Mouse (Mus musculus) cerebellum, adult (tissue): Measurements from ENCODE around the gene Rab15.
A peak's percentile ranks its signal among the peaks of the same experiment; 100 is the strongest.
"Not testable (repeated sequence)": the region's sequence is repeated elsewhere in the genome, so short reads cannot be mapped to it uniquely, and the experiment has no call there.

Experiments used
- ATAC-seq: cut with Nextera tagmentation; 2 replicates; pipeline ENCODE4 v1.9.2; 2017; ENCODE audit warnings: mild to moderate bottlenecking, moderate library complexity, mixed read lengths; ENCODE audit not compliant: insufficient number of reproducible peaks, low FRiP score, low TSS enrichment

Rab15 gene

DNA sequence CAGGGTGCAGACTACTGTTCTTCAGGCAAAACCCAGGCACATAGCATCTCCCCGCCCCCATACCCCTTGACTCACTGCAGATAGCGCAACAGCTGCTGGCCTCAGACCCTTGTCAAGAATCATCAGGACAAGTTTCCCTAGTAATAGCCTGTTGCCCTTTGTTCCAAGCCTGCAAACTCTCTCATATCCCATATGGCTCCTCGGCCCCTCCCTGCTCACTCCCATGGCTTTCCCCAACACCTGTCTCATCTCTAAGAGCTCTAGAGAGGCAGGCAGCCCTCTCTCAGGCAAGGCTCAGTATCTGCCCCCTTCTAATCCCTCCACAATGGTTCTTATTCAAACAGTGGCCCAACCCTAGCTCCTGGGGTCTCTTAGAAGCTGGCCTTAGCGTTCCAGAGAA lies 2.1 kb downstream of the Rab15 start:
- no peak for ATAC-seq

DNA sequence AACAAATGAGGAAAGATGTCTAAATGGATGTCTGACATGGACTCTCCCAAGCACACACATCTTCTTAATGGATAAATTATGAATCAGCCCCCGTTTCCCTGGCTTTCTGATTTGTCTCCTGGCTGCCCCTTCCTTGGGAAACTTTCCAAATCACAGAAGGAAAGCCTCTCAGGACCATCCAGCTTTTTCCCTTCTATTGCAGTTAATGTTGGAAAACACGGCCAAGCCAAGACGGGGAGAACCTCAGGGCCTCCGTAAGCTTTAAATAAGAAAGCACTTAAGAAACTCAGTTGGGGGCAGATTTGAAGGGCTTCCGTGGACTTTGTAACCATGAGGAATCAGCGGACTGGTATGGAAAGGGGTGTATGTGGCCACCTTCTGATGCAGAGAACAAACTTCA lies 2.9 kb downstream of the Rab15 start:
- ATAC-seq = no peak

DNA sequence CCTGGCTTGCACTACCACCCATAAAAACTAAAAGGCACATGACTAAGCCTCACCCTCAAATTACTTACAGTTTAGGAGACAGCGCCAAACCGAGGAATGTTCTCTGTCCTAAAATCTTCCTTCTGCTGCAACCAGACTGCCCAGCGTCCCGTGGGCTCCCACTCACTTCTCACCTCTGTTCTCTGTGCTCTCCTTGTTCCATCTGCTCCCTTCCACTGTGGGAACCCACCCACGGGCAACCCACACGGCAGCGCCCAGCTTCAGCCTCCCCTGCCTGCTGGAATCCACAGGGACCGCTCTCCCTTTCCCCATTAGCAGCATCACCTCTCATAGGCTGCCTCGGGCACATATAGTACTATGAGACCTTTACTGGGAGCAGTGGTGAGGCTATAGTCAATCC lies 3.8 kb downstream of the Rab15 start:
- no peak for ATAC-seq

DNA sequence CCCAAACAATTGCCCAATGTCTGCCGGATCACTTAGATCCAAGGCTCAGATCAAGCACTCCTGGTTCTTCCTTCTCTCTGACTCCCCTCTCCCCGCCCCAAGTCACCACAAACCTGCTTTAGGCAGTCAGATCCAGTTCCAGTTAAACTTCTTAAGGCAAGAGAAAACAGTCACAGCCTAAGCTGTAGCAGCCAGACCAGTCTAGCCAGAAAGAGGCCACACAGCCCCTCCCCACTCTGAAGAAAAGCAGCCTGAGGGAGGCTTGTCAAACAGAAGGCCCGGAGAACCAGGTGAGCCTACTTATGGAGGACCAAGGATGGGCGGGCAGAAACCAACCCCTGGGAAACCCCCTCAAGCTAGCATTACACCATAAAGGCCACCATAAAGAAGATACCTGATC lies 4.6 kb downstream of the Rab15 start:
- ATAC-seq = no peak

DNA sequence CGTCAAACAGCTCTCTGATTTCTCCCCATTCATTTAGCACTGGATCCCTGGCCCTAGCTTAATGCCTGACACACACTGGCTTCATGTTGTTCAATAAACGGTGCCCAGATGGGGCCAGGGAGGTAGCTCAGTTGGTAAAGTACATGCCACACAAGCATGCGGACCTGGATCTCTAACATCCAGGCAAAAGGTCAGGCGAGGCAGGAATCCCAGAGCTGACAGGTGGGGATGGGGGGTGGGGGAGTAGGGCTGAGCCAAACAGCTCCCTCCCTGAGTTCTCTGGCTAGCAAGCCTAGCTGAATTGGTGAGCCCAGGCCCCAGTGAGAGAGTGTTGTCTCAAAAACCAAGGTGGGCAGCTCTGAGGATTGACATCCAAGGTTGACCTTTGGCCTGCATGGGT lies 5.5 kb downstream of the Rab15 start:
- peak; percentile 15; the same call in 1 of the 2 replicates for ATAC-seq

DNA sequence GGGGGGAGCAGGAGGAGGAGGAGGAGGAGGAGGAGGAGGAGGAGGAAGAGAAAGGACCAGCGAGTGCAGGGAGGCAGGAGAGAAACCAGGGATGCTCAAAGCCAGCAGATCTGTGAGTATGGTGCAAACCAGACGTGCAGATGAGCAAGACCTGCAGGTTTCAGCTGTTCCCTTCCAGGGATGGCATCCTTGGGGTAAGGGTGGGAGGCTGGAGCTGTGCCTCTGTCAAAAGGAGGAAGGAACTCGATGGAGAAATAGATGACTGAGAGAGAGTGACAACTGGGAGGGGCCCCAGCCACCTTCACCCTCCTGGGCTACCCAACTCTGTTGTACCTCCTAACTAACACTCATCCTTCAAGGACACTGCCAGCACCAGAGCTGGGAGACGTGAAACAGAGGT lies 6.0 kb downstream of the Rab15 start:
- ATAC-seq = no peak

DNA sequence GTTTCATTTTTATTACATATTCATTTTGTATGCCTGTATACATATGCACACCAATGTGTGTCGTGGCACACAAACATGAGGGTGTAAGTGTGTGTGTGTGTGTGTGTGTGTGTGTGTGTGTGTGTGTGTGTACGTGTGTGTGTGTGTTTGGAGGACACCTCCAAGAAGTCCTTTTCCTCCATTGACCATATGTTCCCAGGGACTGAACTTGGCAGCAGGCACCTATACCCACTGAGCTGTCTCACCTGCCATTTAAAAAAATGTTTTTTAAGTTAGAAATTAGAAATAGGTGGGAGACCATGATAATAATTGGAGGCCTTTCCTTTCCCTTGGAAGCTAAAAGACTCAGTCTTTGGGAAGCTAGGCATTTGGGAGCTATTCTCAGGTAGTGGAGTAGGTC lies 8.6 kb downstream of the Rab15 start:
- no peak for ATAC-seq

DNA sequence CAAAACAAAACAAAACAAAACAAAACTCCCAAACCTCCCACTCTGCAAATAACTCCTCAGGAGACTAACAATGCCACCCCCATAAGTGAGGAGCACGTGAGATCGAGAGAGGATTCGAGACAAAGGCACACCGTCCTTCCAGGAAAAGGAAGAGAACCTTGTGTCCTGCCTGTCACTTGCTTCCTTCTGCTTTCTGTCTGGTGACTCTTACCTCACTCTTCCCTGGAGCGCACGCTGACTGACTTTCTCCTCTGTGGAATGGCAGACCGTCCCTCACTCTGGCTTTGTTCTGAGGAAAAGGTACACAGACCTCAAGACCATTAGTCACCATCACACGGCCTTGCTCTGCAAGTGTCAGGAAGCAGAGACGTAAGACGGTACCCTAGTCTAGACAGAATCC lies 9.2 kb downstream of the Rab15 start:
- no peak for ATAC-seq

DNA sequence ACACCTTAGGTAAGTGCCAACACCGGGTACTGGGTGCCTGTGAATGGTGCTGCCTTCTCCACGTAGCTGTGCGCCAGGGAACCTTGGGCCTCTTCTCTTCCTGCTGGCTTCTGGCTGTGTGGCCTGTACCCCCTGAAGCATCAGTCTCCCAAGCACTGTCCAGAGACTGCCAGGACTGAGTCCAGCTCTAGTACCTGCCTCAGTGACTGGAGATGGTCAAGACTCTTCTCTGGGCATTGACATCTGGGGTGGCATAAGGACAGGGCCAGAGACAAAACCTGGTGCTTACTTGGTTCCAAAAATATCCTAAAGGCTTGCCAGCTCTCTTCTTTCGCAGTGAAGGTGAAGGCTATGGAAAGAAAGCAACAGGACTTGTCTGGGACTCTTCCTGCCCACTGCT lies 11.7 kb downstream of the Rab15 start:
- ATAC-seq = peak; percentile 37; the same call in 1 of the 2 replicates

DNA sequence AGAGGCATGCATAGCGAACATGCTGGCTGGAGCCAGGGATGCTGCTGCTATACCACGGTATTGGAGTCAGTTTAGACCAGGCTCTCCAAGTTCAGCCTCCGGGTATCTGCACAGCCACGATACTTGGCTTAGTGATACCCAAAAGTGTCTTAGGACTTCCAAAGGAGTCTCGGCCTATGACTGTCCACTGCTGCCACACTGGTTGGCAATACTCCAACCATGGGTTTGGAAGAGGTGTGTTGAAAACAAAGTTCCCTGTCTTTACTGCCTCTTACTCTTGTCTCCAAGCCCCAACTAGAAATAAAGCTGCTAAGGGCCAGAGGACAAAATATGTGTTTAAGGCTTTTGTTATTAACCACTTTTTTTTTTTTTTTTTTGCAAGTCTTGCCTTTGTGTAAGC lies 12.2 kb downstream of the Rab15 start:
- no peak for ATAC-seq

DNA sequence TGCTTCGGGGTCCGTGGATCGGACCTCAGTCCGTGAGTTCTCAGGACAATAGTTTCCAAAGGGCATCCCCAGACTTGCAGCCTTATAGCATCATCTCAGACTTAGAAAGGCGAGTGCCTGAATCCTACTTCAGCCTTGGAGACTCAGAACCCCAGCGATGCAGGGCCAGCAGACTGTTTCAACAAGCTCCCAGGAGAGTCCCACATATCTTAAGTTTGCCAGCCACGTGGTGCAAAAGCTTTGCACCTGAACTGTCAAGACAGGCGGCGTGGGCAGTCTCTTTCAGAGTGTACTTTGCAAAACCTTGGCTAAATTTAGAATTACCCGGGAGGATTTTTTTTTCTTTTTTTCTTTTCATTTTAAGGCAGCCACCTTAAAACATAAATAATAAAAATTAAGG lies 14.9 kb downstream of the Rab15 start:
- ATAC-seq = no peak

DNA sequence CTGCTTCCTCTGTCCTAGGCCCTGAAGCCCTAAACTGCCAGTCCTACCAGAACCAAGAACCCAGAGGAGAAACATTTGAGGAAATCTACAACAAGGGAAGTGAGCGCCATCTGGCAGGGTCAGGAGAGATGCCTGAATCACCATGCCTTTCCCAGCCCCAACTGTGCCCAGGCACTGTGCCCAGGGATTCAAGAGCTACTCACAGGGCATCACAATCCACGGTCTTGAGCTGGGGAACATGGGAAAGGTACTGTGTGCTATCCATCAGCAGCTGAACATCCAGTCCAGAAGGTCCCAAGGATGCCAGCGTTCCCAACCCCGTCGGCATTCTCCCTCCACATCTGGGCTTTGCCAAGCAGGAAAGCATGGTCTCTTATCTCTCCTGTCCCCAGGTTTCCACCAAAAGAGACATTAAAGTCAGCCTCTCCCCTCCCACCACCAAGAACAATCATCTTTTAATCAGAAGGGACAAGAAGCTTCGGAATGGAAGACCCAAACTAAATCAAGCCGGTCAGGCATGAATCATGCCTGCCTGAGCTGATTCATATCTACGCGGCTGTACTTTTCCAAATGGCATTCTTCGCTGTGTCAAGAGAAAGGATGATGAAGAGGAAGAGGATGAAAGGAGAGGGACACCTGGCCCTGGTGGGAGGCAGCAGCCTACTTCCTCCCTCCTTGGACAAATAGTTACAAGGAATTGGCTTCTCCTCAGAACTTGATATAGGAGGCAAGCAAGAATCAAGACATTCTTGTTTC lies 17.5 kb downstream of the Rab15 start:
- ATAC-seq = peak; percentile 87

DNA sequence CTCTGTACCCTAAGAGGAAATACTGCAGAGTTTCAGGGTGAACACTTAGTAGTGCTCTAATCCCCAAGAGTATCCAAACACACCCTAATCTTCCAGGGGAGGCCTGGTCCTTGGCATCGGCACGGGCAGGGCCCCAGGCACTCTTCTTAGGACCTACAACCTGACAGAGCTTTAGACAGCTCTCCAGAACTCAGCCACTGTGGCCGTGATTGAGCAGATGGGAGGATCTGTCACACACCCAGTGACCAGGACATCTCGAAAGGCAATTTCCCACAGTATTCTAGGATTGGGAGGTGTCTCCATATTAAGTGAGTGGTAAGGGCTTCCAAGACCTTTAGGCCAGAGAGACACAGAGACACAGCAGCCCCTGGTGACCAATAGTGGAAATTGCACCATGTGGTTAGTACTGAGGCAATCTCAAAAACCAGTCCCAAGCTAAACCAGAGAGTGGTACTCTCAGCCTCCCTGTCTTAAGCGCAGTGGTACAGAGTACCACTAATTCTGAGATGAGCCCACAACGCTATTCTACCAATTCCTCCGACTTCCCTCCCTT lies 18.9 kb downstream of the Rab15 start:
- peak; percentile 57 for ATAC-seq

DNA sequence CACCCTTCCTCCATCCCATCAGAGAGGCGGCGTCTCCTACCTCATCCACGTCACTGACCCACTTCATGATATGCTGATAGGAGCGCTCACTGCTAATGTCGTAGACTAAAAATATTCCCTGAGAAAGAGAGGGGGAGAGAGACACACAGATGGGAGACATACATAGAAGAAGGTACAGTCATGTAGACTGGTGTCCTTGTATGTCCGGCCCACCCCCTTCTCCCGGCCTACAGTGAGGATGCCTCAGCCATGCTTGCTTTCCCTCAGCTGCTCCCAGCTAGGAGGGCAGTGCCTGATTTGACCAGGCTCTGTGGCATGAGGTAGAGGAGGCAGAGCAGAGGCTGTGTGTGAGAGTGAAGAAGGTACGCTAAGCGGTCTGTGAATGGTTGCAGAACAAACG lies 19.7 kb downstream of the Rab15 start:
- ATAC-seq = no peak

DNA sequence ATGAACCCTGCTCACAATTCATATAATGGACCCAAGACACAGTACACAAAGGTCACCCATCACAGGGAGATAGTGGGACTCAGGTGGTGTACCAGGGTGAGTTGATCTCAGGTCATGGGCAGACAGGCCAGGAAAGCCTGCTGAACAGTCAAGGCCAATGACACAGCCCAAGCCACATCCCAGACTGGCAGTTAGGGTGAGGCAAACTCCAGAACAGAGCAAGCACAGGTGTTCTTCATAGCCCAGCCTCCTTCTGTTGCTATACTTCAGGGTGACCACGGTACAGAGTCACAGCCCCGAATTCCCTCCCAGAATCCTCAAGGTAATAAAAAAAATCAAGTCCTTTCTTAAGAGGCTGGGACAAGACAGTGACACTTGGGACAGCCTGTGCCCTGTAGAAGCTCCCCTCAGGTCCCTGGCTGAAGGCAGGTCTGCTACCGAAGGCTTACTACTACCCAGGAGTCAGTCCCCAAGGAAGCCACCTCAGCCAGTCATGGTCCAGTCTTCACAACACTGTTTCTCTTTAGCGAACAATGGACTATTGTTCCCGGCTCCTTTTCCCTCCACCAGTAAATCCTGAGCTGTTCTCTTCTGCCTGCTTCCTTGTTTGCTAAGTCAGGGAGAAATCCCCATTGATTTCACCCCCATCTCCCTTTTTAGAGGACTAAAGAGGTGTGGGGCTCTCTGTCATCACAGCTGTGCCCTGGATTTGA lies 24.5 kb downstream of the Rab15 start:
- ATAC-seq = no peak

DNA sequence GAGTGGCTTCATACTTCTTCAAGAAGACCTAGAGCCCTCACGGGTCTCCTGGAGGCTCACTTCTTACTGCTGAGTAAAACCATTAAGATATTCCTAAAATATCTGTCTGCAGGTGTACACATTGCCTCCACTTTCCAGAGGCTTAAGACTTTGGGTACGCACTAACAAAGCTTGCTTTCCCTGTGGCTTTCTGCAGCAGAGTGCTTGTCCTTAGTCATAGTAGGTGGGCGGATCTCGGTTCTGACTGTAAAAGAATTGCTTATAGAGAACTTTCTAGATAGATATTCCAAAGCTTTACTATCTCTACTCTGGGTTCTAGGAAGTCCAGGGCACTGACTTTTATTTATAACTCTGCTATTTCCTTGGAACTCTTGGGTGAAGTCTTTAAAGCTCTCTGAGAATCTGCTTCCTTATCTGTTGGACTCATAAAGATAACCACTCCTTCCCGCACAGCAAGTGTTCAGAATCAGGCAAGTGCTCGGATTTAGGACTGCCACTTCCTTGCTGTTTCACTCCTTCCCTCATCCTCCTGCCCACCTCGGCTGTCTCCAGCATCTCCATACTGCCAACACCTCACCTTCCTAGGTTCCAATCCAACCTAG lies 25.7 kb downstream of the Rab15 start:
- no peak for ATAC-seq

DNA sequence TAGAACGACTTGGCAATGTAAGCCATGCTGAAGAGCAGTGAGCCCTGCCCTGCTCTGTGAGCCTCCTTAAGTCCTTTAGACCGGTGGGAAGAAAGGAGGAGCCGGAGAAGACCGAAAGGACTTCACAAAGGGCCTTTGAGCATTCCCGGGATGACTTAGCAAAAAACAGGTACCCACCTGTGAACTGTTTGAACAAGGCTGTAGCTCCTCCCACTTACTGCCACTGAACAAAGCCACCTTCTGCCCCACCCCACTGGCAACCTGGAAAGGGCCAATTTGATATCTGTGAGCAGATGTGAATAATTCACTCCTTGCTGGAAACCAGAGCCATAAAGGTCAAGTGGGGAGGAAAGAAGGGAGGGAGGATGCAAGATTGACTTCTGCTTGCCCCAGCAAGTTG lies 27.4 kb downstream of the Rab15 start, which contains the start of gene Gpx2:
TSS of gene Gpx2 (minus strand) at position 205 of the 400 bp plus-strand sequence.
- ATAC-seq = no peak

DNA sequence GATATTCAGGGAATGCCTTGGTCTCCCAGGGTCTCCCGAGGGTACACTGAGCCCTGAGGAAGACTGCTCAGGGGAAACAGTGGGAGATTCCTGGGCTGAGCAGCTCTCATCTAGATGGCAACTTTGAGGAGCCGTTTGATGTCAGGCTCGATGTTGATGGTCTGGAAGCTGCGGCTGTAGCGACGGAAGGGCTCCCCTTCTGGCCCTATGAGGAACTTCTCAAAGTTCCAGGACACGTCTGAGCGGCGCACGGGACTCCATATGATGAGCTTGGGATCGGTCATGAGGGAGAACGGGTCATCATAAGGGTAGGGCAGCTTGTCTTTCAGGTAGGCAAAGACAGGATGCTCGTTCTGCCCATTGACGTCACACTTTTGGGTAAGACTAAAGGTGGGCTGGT lies 30.2 kb downstream of the Rab15 start:
- ATAC-seq = not testable (repeated sequence)

DNA sequence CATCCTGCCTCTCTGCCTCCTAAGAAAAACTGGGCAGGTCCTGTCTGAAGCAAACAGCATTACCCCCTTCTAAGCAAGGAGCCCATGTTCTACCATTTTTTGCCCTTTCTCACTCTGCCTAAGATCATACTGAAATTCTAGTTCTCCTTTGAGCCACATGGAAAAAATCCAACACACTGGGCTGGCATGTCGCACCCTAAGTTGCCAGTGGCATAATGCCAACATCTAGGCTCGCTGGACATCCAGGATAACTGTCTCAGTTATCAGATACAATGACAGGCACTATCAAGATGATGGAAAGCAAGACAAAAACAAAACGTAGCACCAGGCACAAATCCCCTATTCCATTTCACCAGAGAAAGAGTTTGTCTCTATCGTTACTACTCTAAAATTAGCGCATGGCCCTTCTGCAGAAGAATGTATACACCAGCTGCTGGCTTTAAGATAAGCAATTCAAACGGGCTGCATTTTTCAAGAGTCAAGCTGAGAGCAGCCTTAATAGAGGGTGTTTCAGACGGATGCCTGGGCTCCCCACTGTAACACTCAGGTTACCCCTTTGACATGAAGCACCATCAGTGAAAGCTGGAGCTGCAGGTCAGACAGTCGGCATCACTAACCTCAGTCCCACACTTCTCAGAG lies 32.1 kb downstream of the Rab15 start:
- no peak for ATAC-seq

DNA sequence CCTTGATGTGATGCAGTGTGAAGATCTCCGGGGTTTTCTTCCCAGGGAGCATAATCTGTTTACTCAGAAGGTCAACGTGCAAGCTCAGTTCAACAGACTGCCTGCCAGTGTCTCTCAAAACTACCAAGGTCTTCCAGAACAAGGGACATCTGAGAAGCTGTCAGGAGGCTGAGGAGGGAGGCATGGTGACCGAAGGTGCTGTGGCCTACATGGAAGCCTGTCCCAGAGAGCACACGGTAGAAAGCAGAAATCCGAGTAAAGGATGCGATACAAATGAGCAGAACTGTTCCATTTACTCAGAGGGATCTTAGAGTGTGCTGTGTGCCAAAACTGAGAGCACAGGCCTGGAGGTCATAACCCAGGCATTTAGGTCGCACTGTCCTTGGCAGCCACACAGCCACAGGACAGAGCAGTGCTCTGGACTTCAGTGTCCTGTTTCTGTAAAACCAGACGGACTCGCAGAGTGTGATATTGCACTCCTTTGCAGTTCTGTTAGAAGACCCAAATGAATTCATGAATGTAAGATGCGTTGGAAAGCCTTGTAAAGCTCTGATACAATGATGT lies 38.6 kb downstream of the Rab15 start:
- ATAC-seq = no peak
